Mouse (Mus musculus) hindlimb bud, embryonic 11.5 days (tissue): ENCODE results near the gene Tcf23.

Source experiments
- DNase-seq: peaks from one replicate; pipeline ENCODE4 v3.0.0-alpha.2; 2012; ENCODE audit warnings: low read depth, low spot score; ENCODE audit errors: extremely low spot score

The Tcf23 gene

GRCm38 (mm10) chr5:30968416-30968815 lies at the start of gene Tcf23:
Gene Tcf23 (plus strand): TSS chr5:30968662.
- no peak for DNase-seq

- no peak for DNase-seq
Measured at GRCm38 (mm10) chr5:30918691-30919090, 49.8 kb upstream of the Tcf23 start.

- DNase-seq: no peak
Measured at GRCm38 (mm10) chr5:30919831-30920614, 48.4 kb upstream of the Tcf23 start.

- no peak for DNase-seq
Measured at GRCm38 (mm10) chr5:30920621-30921020, 47.8 kb upstream of the Tcf23 start.

- DNase-seq: peak; percentile 68
Measured at GRCm38 (mm10) chr5:30921256-30922033, 47.0 kb upstream of the Tcf23 start, which contains the start of gene Khk. Gene Khk (plus strand): TSS chr5:30921431.

- DNase-seq: no peak
Measured at GRCm38 (mm10) chr5:30922581-30923041, 45.9 kb upstream of the Tcf23 start.

- DNase-seq: no peak
Measured at GRCm38 (mm10) chr5:30923119-30923518, 45.3 kb upstream of the Tcf23 start.

GRCm38 (mm10) chr5:30924614-30925013 lies 43.8 kb upstream of the Tcf23 start:
- no peak for DNase-seq

GRCm38 (mm10) chr5:30925217-30925616 lies 43.2 kb upstream of the Tcf23 start:
- no peak for DNase-seq

GRCm38 (mm10) chr5:30926073-30926472 lies 42.4 kb upstream of the Tcf23 start:
- DNase-seq: no peak

- DNase-seq: no peak
Measured at GRCm38 (mm10) chr5:30927945-30928529, 40.4 kb upstream of the Tcf23 start.

GRCm38 (mm10) chr5:30930121-30930520 lies 38.3 kb upstream of the Tcf23 start:
- no peak for DNase-seq

- DNase-seq: no peak
Measured at GRCm38 (mm10) chr5:30930846-30931245, 37.6 kb upstream of the Tcf23 start.

GRCm38 (mm10) chr5:30931378-30931777 lies 37.1 kb upstream of the Tcf23 start:
- DNase-seq: no peak

- no peak for DNase-seq
Measured at GRCm38 (mm10) chr5:30933705-30934104, 34.8 kb upstream of the Tcf23 start.

- DNase-seq: no peak
Measured at GRCm38 (mm10) chr5:30934725-30935461, 33.6 kb upstream of the Tcf23 start.

- no peak for DNase-seq
Measured at GRCm38 (mm10) chr5:30943004-30943403, 25.5 kb upstream of the Tcf23 start.

GRCm38 (mm10) chr5:30944344-30944743 lies 24.1 kb upstream of the Tcf23 start:
- DNase-seq: no peak

GRCm38 (mm10) chr5:30944956-30945781 lies 23.3 kb upstream of the Tcf23 start, which contains the start of gene Cgref1:
Gene Cgref1 (minus strand): TSS chr5:30945591.
- no peak for DNase-seq

- DNase-seq: no peak
Measured at GRCm38 (mm10) chr5:30948620-30949019, 19.8 kb upstream of the Tcf23 start.
